Comparison of ENCODE assay signal across 20 mouse cellular contexts in genomic region chr11:93835800-93836199, GRCm38 (mm10). TPM values are rescaled to one million over a fixed set of nuclear protein-coding genes. Genes with fewer than 3 reads are reported as not detected.
DNase-seq lines count a peak whose midpoint lies in the region; TF ChIP-seq lines count a peak whose summit lies in the region.
"Had no signal": no experiment of that assay in that cellular context is flagged by ENCODE, and none has a peak within 500 bp of the region (broad histone marks: within the 10 kb centered on the region; RNA-seq: fewer than 3 reads in every experiment).

No protein-coding gene starts in this region.

- DNase-seq in heart, adult 11 months = peak; percentile 42
- no peak for DNase-seq in heart, adult 2 months
- DNase-seq in CH12.LX (ENCODE audit: extremely low read depth) = peak; percentile 51
- DNase-seq in spleen, postnatal 14 days (ENCODE audit: low spot score in 2 of 2) = no peak
- DNase-seq in left cerebral cortex, adult 8-10 months (ENCODE audit: low spot score in 2 of 2) = no peak
- DNase-seq: adrenal gland, adult 2 months; adrenal gland, postnatal 10 days; adrenal gland, postnatal 25 days; B cell, adult 2 months; cerebellum, adult 11-12 months; cerebellum, adult 2 months; cerebellum, adult 9-10 months; cerebellum, postnatal 10 days; cerebellum, postnatal 25 days; forebrain, postnatal 0 days had no signal

- no peaks in the 10 kb centered on the region for H3K36me3 ChIP-seq in heart, adult 2 months (ENCODE audit: control insufficient read depth, insufficient read depth, low read length)
- no peaks in the 10 kb centered on the region for H3K36me3 ChIP-seq in CH12.LX (replicated peaks in 1 of 2; ENCODE audit: control insufficient read depth in 1 of 2, insufficient read depth in 1 of 2, low read length in 1 of 2)
- H3K36me3 ChIP-seq in macrophage (ENCODE audit: inconsistent target) = no peaks in the 10 kb centered on the region
- H3K36me3 ChIP-seq: embryonic facial prominence, embryonic 10.5 days; embryonic facial prominence, embryonic 12.5 days; forebrain, embryonic 15.5 days had no signal

- in situ Hi-C loops in CH12.LX (cut with MboI; ENCODE audit: low pct_ligation_motif_present, low pct_unique_long_range_greater_than_20kb, low sequenced_read_pairs) = no loop called here

- H3K4me1 ChIP-seq in heart, adult 2 months (ENCODE audit: control insufficient read depth, insufficient read depth, low read length) = no peaks in the 10 kb centered on the region
- peaks cover 0 to 8% of the 10 kb centered on the region in 2 experiments; a peak in 2 of 4 replicates for H3K4me1 ChIP-seq in CH12.LX (ENCODE audit: control insufficient read depth in 1 of 2, insufficient read depth in 2 of 2)
- H3K4me1 ChIP-seq: embryonic facial prominence, embryonic 10.5 days; embryonic facial prominence, embryonic 12.5 days; forebrain, embryonic 13.5 days; forebrain, embryonic 15.5 days had no signal

- no peaks in the 10 kb centered on the region for H3K27me3 ChIP-seq in heart, adult 2 months (ENCODE audit: control insufficient read depth, insufficient read depth, low read length)
- peaks cover 6% of the 10 kb centered on the region for H3K27me3 ChIP-seq in CH12.LX (replicated peaks)
- H3K27me3 ChIP-seq: embryonic facial prominence, embryonic 12.5 days; forebrain, embryonic 13.5 days; forebrain, embryonic 15.5 days had no signal

- intact Hi-C loops in heart, adult 2 months (cut with DNase I) = no loop called here

- H3K9ac ChIP-seq in heart, adult 2 months (ENCODE audit: low read depth, low read length) = no peak overlapping the region
- no peak overlapping the region for H3K9ac ChIP-seq in CH12.LX (ENCODE audit: insufficient read depth, low read depth)
- H3K9ac ChIP-seq: embryonic facial prominence, embryonic 12.5 days; forebrain, embryonic 13.5 days; forebrain, embryonic 15.5 days; forebrain, postnatal 0 days had no signal

- no peaks in the 10 kb centered on the region for H3K79me2 ChIP-seq in heart, adult 2 months (replicated peaks; ENCODE audit: control insufficient read depth, insufficient read depth, low read length)
- H3K79me2 ChIP-seq in CH12.LX (replicated peaks; ENCODE audit: control insufficient read depth, extremely low read depth, insufficient read depth, poor library complexity, severe bottlenecking) (no peaks in the 10 kb centered on the region), macrophage (ENCODE audit: inconsistent target) (no peaks in the 10 kb centered on the region)

- no peaks in the 10 kb centered on the region for H3K9me3 ChIP-seq in CH12.LX (replicated peaks; ENCODE audit: low read length)
- H3K9me3 ChIP-seq: embryonic facial prominence, embryonic 10.5 days; embryonic facial prominence, embryonic 12.5 days; forebrain, embryonic 13.5 days; forebrain, embryonic 15.5 days had no signal

- dilution Hi-C loops in CH12.LX (cut with MboI; ENCODE audit: extremely low pct_ligation_motif_present, extremely low pct_unique_long_range_greater_than_20kb, low sequenced_read_pairs) = no loop called here

- H3K4me2 ChIP-seq in CH12.LX (ENCODE audit: insufficient read depth, low read depth, poor library complexity, severe bottlenecking) = peak overlapping the region; percentile 30; the same call in 1 of the 2 replicates
- H3K4me2 ChIP-seq: embryonic facial prominence, embryonic 12.5 days; forebrain, embryonic 13.5 days; forebrain, embryonic 15.5 days had no signal

- no peak overlapping the region for H3K27ac ChIP-seq in heart, adult 2 months
- no peak overlapping the region for H3K27ac ChIP-seq in CH12.LX (ENCODE audit: insufficient read depth, low read depth)
- H3K27ac ChIP-seq in macrophage = peak overlapping the region; percentile 40
- H3K27ac ChIP-seq: embryonic facial prominence, embryonic 10.5 days; embryonic facial prominence, embryonic 12.5 days; forebrain, embryonic 13.5 days; forebrain, embryonic 15.5 days had no signal

- TF ChIP-seq EP300 in heart, adult 2 months (IDR thresholded peaks at IDR 0.05; ENCODE audit: insufficient read depth, low read depth, low read length) = no peak
- TF ChIP-seq EP300 in CH12.LX (IDR thresholded peaks at IDR 0.05; ENCODE audit: low read length) = peak; percentile 78

- no peak for TF ChIP-seq POLR2A in heart, adult 2 months (IDR thresholded peaks at IDR 0.05; ENCODE audit: insufficient read depth, low read depth, low read length)
- no peak for TF ChIP-seq POLR2A in CH12.LX (IDR thresholded peaks at IDR 0.05; ENCODE audit: low read depth, low read length)

- 27% methylated on average over 2 of the region's 2 CpGs for WGBS in heart, adult 2 months
- WGBS in macrophage (ENCODE audit: missing documents) = 4% methylated on average over 2 of the region's 2 CpGs

- H3K4me3 ChIP-seq in heart, adult 2 months = no peak overlapping the region
- H3K4me3 ChIP-seq in CH12.LX (replicated peaks in 1 of 3; ENCODE audit: low read depth in 2 of 3, low read length in 2 of 3, poor library complexity in 1 of 3) (no peak overlapping the region), macrophage (ENCODE audit: inconsistent target) (no peak overlapping the region)
- H3K4me3 ChIP-seq: embryonic facial prominence, embryonic 10.5 days; embryonic facial prominence, embryonic 12.5 days; forebrain, embryonic 13.5 days; forebrain, embryonic 15.5 days had no signal

- no peak for TF ChIP-seq CTCF in heart, adult 2 months (IDR thresholded peaks at IDR 0.05)
- no peak for TF ChIP-seq CTCF in CH12.LX (conservative IDR thresholded peaks at IDR 0.05 in 1 of 2, IDR thresholded peaks at IDR 0.05 in 1 of 2; ENCODE audit: low read depth in 2 of 2, low read length in 2 of 2)

- no peak for TF ChIP-seq RAD21 in CH12.LX (IDR thresholded peaks at IDR 0.05; ENCODE audit: low read depth, low read length)

TF ChIP-seq in CH12.LX, 34 proteins besides CTCF, POLR2A, EP300 and RAD21 (continues in another document):
- TF ChIP-seq IRF4 (IDR thresholded peaks at IDR 0.05; ENCODE audit: low read depth, low read length) = peak; percentile 89
- TF ChIP-seq JUN (IDR thresholded peaks at IDR 0.05; ENCODE audit: insufficient read depth, low read depth, low read length) = peak; percentile 74
- no peak for TF ChIP-seq TBP (conservative IDR thresholded peaks at IDR 0.05; ENCODE audit: low read depth, low read length)
- TF ChIP-seq MEF2A (IDR thresholded peaks at IDR 0.05; ENCODE audit: borderline replicate concordance, low read depth, low read length) = peak; percentile 47; the same call in 1 of the 2 replicates
- no peak for TF ChIP-seq TCF12 (IDR thresholded peaks at IDR 0.05; ENCODE audit: low read depth, low read length)
- TF ChIP-seq UBTF (IDR thresholded peaks at IDR 0.05; ENCODE audit: low read depth, low read length) = no peak
- TF ChIP-seq ELF1 (IDR thresholded peaks at IDR 0.05; ENCODE audit: low read depth, low read length) = no peak
- TF ChIP-seq MAZ (IDR thresholded peaks at IDR 0.05; ENCODE audit: low read depth, low read length) = no peak
- no peak for TF ChIP-seq NELFE (IDR thresholded peaks at IDR 0.05; ENCODE audit: low read depth, low read length)
- no peak for TF ChIP-seq USF1 (IDR thresholded peaks at IDR 0.05; ENCODE audit: low read depth, low read length)
- peak; percentile 65 for TF ChIP-seq JUND (conservative IDR thresholded peaks at IDR 0.05; ENCODE audit: low read depth, low read length)
- TF ChIP-seq BHLHE40 (IDR thresholded peaks at IDR 0.05; ENCODE audit: low read depth, low read length) = peak; percentile 44
- TF ChIP-seq USF2 (conservative IDR thresholded peaks at IDR 0.05; ENCODE audit: low read depth, low read length) = no peak
- no peak for TF ChIP-seq SIN3A (IDR thresholded peaks at IDR 0.05; ENCODE audit: low read length)
- no peak for TF ChIP-seq E2F4 (IDR thresholded peaks at IDR 0.05; ENCODE audit: insufficient replicate concordance, low read depth, low read length)
- TF ChIP-seq ZC3H11A (IDR thresholded peaks at IDR 0.05; ENCODE audit: low read depth, low read length) = no peak
- TF ChIP-seq MAX (IDR thresholded peaks at IDR 0.05; ENCODE audit: low read length) = no peak
- TF ChIP-seq PAX5 (IDR thresholded peaks at IDR 0.05; ENCODE audit: low read length) = no peak
- TF ChIP-seq POLR2AphosphoS2 (IDR thresholded peaks at IDR 0.05; ENCODE audit: low read depth, low read length) = no peak
- no peak for TF ChIP-seq GABPA (IDR thresholded peaks at IDR 0.05; ENCODE audit: insufficient replicate concordance, low read depth, low read length)
- no peak for TF ChIP-seq HCFC1 (IDR thresholded peaks at IDR 0.05; ENCODE audit: low read depth, low read length)
- no peak for TF ChIP-seq ZNF384 (IDR thresholded peaks at IDR 0.05; ENCODE audit: low read depth, low read length)
- TF ChIP-seq ETS1 (conservative IDR thresholded peaks at IDR 0.05; ENCODE audit: low read depth, low read length) = 0 out of 2 replicates have a peak, but pooled peaks have one; percentile 21
- no peak for TF ChIP-seq SMC3 (IDR thresholded peaks at IDR 0.05; ENCODE audit: low read depth, low read length)
- TF ChIP-seq NRF1 (IDR thresholded peaks at IDR 0.05; ENCODE audit: low read depth, low read length) = no peak

RNA-seq across cellular contexts. Expression of gene Utp18, which starts 49.8 kb away (rescaled TPM):
- total RNA-seq in heart, adult 2 months (2021) = 10 to 100 TPM in 1 of 2 experiments, 1 to 10 TPM in 1; 9.9 to 11.3 TPM
- polyA plus RNA-seq in heart, adult 2 months (2012; rRNA removed) = 2.9 and 3.4 TPM in 2 replicates
- 61.8 and 76.0 TPM in 2 replicates for total RNA-seq in CH12.LX (2012; rRNA removed)
- 132 and 153 TPM in 2 replicates for total RNA-seq in CH12.LX (2014; rRNA removed)
- 93.9 and 117 TPM in 2 replicates for polyA plus RNA-seq in CH12.LX (2012; ENCODE audit: insufficient read length, low read depth)
- 10 to 100 TPM; 17.4 to 38.7 (median 30.1) TPM for total RNA-seq in macrophage (2018; cell fraction: chromatin; rRNA removed)
- 10 to 100 TPM; 14.0 to 19.6 (median 16.3) TPM for total RNA-seq in macrophage (2018; cell fraction: cytosol; rRNA removed)
- total RNA-seq in macrophage (2018; cell fraction: nucleus; rRNA removed) = 10 to 100 TPM; 11.3 to 31.0 (median 19.2) TPM
- 15.8 to 32.3 TPM (median 16.0 TPM) in 3 replicates for polyA plus RNA-seq in macrophage (2018)
- 10 to 100 TPM; 20.1 to 24.8 (median 23.4) TPM for total RNA-seq in left cerebral cortex, adult 8-10 months (2022)

RNA-seq across cellular contexts. Expression of gene Mbtd1, which starts 49.9 kb away (rescaled TPM):
- total RNA-seq in heart, adult 2 months (2021) = 10 to 100 TPM; 10.8 to 12.3 TPM
- polyA plus RNA-seq in heart, adult 2 months (2012; rRNA removed) = 3.0 and 4.6 TPM in 2 replicates
- total RNA-seq in CH12.LX (2012; rRNA removed) (19.9 TPM in 2 replicates), CH12.LX (2014; rRNA removed) (20.5 and 21.5 TPM in 2 replicates)
- polyA plus RNA-seq in CH12.LX (2012; ENCODE audit: insufficient read length, low read depth) (46.5 and 50.1 TPM in 2 replicates), macrophage (2018) (7.7 to 19.3 TPM (median 16.1 TPM) in 3 replicates)
- total RNA-seq in macrophage (2018; cell fraction: chromatin; rRNA removed) = 100 to 1,000 TPM in 24 of 26 experiments, 10 to 100 TPM in 2; 90.2 to 408 (median 148) TPM
- 10 to 100 TPM in 22 of 26 experiments, 1 to 10 TPM in 4; 6.9 to 29.4 (median 15.7) TPM for total RNA-seq in macrophage (2018; cell fraction: cytosol; rRNA removed)
- 100 to 1,000 TPM in 9 of 26 experiments, 10 to 100 TPM in 17; 38.2 to 227 (median 82.7) TPM for total RNA-seq in macrophage (2018; cell fraction: nucleus; rRNA removed)
- total RNA-seq in left cerebral cortex, adult 8-10 months (2022) = 10 to 100 TPM; 28.1 to 38.8 (median 31.6) TPM

Comparison
In these comparisons a context has a peak if more than half of its experiments do, and no peak if none do; other contexts are left out.
1. DNase-seq: peak in heart, adult 11 months (single experiment) and CH12.LX (single experiment); none in heart, adult 2 months (0 of 2), spleen, postnatal 14 days (0 of 2) and left cerebral cortex, adult 8-10 months (0 of 2).